Mouse (Mus musculus): ENCODE data around the gene Gorasp1.

Gorasp1 gene

GRCm38 (mm10) chr9:119937005-119937773 is at the start of gene Gorasp1, which contains the start of gene Ttc21a:
Gene Gorasp1 (minus strand): TSS chr9:119937565.
Gene Ttc21a (plus strand): TSS chr9:119937606.
- peak; percentile 95 for DNase-seq

- no peak for DNase-seq
These were observed 48.7 kb upstream of the Gorasp1 start for GRCm38 (mm10) chr9:119985881-119986574.

- peak; percentile 58 for DNase-seq
These were observed 47.2 kb upstream of the Gorasp1 start, which contains the start of gene Csrnp1 for GRCm38 (mm10) chr9:119984536-119985011. Gene Csrnp1 (minus strand): TSS chr9:119984658.

GRCm38 (mm10) chr9:119983585-119984535 is 46.5 kb upstream of the Gorasp1 start:
- DNase-seq, result peak; percentile 89

- peak; percentile 71 for DNase-seq
These were observed 45.7 kb upstream of the Gorasp1 start for GRCm38 (mm10) chr9:119982956-119983551.

- peak; percentile 82 for DNase-seq
These were observed 45.0 kb upstream of the Gorasp1 start for GRCm38 (mm10) chr9:119982241-119982811.

GRCm38 (mm10) chr9:119981183-119982179 is 44.1 kb upstream of the Gorasp1 start:
- peak; percentile 85 for DNase-seq

- peak; percentile 51 for DNase-seq
These were observed 43.4 kb upstream of the Gorasp1 start for GRCm38 (mm10) chr9:119980770-119981182.

GRCm38 (mm10) chr9:119979749-119980148 is 42.4 kb upstream of the Gorasp1 start:
- DNase-seq, result no peak

GRCm38 (mm10) chr9:119978811-119979441 is 41.6 kb upstream of the Gorasp1 start:
- DNase-seq, result no peak

- no peak for DNase-seq
These were observed 40.9 kb upstream of the Gorasp1 start for GRCm38 (mm10) chr9:119978151-119978810.

- no peak for DNase-seq
These were observed 40.2 kb upstream of the Gorasp1 start for GRCm38 (mm10) chr9:119977557-119978060.

GRCm38 (mm10) chr9:119976704-119977556 is 39.6 kb upstream of the Gorasp1 start:
- DNase-seq, result no peak

- DNase-seq, result no peak
These were observed 37.9 kb upstream of the Gorasp1 start for GRCm38 (mm10) chr9:119975286-119975685.

- DNase-seq, result no peak
These were observed 37.2 kb upstream of the Gorasp1 start for GRCm38 (mm10) chr9:119974609-119975008.

GRCm38 (mm10) chr9:119973869-119974520 is 36.6 kb upstream of the Gorasp1 start:
- DNase-seq, result no peak

GRCm38 (mm10) chr9:119973281-119973680 is 35.9 kb upstream of the Gorasp1 start:
- DNase-seq, result no peak

GRCm38 (mm10) chr9:119972582-119972981 is 35.2 kb upstream of the Gorasp1 start:
- no peak for DNase-seq
